Mouse (Mus musculus): ENCODE results near the gene Enox1.

GRCm38 (mm10) chr14:77458217-77458616, 301.7 kb downstream of the Enox1 start:
- TF ChIP-seq CTCF (IDR thresholded peaks at IDR 0.05; ENCODE audit: insufficient read depth, low read length) (no peak), POLR2A (IDR thresholded peaks at IDR 0.05; ENCODE audit: borderline replicate concordance, extremely low read depth, low read depth, low read length) (no peak)
